Comparison of ENCODE assay signal across 15 mouse cellular contexts in genomic region chr2:156998263-156998662, GRCm38 (mm10). TPM values are rescaled to one million over a fixed set of nuclear protein-coding genes. Genes with fewer than 3 reads are reported as not detected.
DNase-seq lines count a peak whose midpoint lies in the region; ATAC-seq and TF ChIP-seq lines count a peak whose summit lies in the region.
"Had no signal": no experiment of that assay in that cellular context is flagged by ENCODE, and none has a peak within 500 bp of the region (broad histone marks: within the 10 kb centered on the region; RNA-seq: fewer than 3 reads in every experiment).

No protein-coding gene starts in this region.

- TF ChIP-seq CTCF in hindbrain, postnatal 0 days (IDR thresholded peaks at IDR 0.05; ENCODE audit: low read depth) = no peak

- no peak overlapping the region for H3K9ac ChIP-seq in hindbrain, postnatal 0 days (replicated peaks; ENCODE audit: low read length)
- no peak overlapping the region for H3K9ac ChIP-seq in hindbrain, embryonic 14.5 days
- H3K9ac ChIP-seq: embryonic facial prominence, embryonic 13.5 days; forebrain, embryonic 13.5 days; forebrain, postnatal 0 days; heart, embryonic 12.5 days had no signal

- H3K4me2 ChIP-seq in hindbrain, postnatal 0 days (ENCODE audit: low read depth, low read length) = no peak overlapping the region
- H3K4me2 ChIP-seq in hindbrain, embryonic 14.5 days (replicated peaks) = no peak overlapping the region
- H3K4me2 ChIP-seq: embryonic facial prominence, embryonic 13.5 days; forebrain, embryonic 13.5 days; heart, embryonic 12.5 days had no signal

- no peak overlapping the region for H3K4me3 ChIP-seq in hindbrain, postnatal 0 days (ENCODE audit: low read length)
- no peak overlapping the region for H3K4me3 ChIP-seq in hindbrain, embryonic 14.5 days (replicated peaks; ENCODE audit: low read length)
- H3K4me3 ChIP-seq: embryonic facial prominence, embryonic 13.5 days; forebrain, embryonic 13.5 days; heart, embryonic 12.5 days had no signal

- DNase-seq in cerebellum, adult 18-20 months = peak; percentile 62 to 71
- DNase-seq in cerebellum, adult 11 months = no peak
- DNase-seq in hindbrain, postnatal 0 days (ENCODE audit: low spot score) = peak; percentile 45
- no peak for DNase-seq in hindbrain, embryonic 14.5 days (ENCODE audit: low spot score)
- peak; percentile 58 to 65 for DNase-seq in cerebellum, postnatal 36 days
- DNase-seq in kidney, postnatal 25 days = no peak
- no peak for DNase-seq in left cerebral cortex, postnatal 14 days (ENCODE audit: low spot score in 2 of 2)
- DNase-seq: adrenal gland, postnatal 10 days; forebrain, postnatal 0 days; gastrocnemius, postnatal 14 days; kidney, adult 11 months had no signal

- H3K27me3 ChIP-seq in hindbrain, postnatal 0 days (ENCODE audit: insufficient read depth, low read length) = no peaks in the 10 kb centered on the region
- no peaks in the 10 kb centered on the region for H3K27me3 ChIP-seq in hindbrain, embryonic 14.5 days (ENCODE audit: control insufficient read depth, insufficient read depth, low read length)
- H3K27me3 ChIP-seq: embryonic facial prominence, embryonic 13.5 days; forebrain, embryonic 13.5 days; heart, embryonic 12.5 days had no signal

- 75% methylated on average over 5 of the region's 5 CpGs for WGBS in hindbrain, postnatal 0 days
- 87% methylated on average over 5 of the region's 5 CpGs for WGBS in hindbrain, embryonic 14.5 days

- H3K36me3 ChIP-seq in hindbrain, postnatal 0 days (ENCODE audit: insufficient read depth, low read length) = no peaks in the 10 kb centered on the region
- no peaks in the 10 kb centered on the region; the same call in none of the 2 replicates for H3K36me3 ChIP-seq in hindbrain, embryonic 14.5 days (replicated peaks; ENCODE audit: control insufficient read depth, insufficient read depth)

- H3K9me3 ChIP-seq in hindbrain, postnatal 0 days (ENCODE audit: low read length) = no peaks in the 10 kb centered on the region
- no peaks in the 10 kb centered on the region for H3K9me3 ChIP-seq in hindbrain, embryonic 14.5 days (ENCODE audit: control insufficient read depth, low read length)
- H3K9me3 ChIP-seq: embryonic facial prominence, embryonic 13.5 days; forebrain, embryonic 13.5 days; heart, embryonic 12.5 days had no signal

- H3K4me1 ChIP-seq in hindbrain, postnatal 0 days (ENCODE audit: insufficient read depth, low read length) = no peaks in the 10 kb centered on the region
- H3K4me1 ChIP-seq in hindbrain, embryonic 14.5 days (replicated peaks; ENCODE audit: control insufficient read depth, insufficient read depth, low read length) = no peaks in the 10 kb centered on the region
- H3K4me1 ChIP-seq: embryonic facial prominence, embryonic 13.5 days; forebrain, embryonic 13.5 days; heart, embryonic 12.5 days had no signal

- ATAC-seq in hindbrain, postnatal 0 days = no peak
- no peak for ATAC-seq in hindbrain, embryonic 14.5 days (ENCODE audit: low FRiP score)
- ATAC-seq: forebrain, embryonic 13.5 days; forebrain, postnatal 0 days; hindbrain, embryonic 16.5 days had no signal

- no peak overlapping the region for H3K27ac ChIP-seq in hindbrain, postnatal 0 days
- no peak overlapping the region for H3K27ac ChIP-seq in hindbrain, embryonic 14.5 days
- H3K27ac ChIP-seq: embryonic facial prominence, embryonic 13.5 days; forebrain, embryonic 13.5 days had no signal

- intact Hi-C loops in left cerebral cortex, postnatal 14 days (cut with DNase I) = no loop called here

RNA-seq across cellular contexts. Expression of gene Ndrg3, which starts 6.4 kb away (rescaled TPM):
- total RNA-seq in hindbrain, postnatal 0 days (2014; rRNA removed) = 177 and 183 TPM in 2 replicates
- 162 and 167 TPM in 2 replicates for polyA plus RNA-seq in hindbrain, postnatal 0 days (2015; fragmentation: Nextera tagmentation; extraction: Ambion mirVana)
- polyA plus RNA-seq in hindbrain, embryonic 14.5 days (2014; fragmentation: Nextera tagmentation; extraction: Ambion mirVana) = 133 and 147 TPM in 2 replicates
- 100 to 1,000 TPM; 569 to 619 TPM for total RNA-seq in left cerebral cortex, postnatal 14 days (2021)

RNA-seq across cellular contexts. Expression of gene Dsn1, which starts 8.7 kb away (rescaled TPM):
- 6.3 and 9.5 TPM in 2 replicates for total RNA-seq in hindbrain, postnatal 0 days (2014; rRNA removed)
- polyA plus RNA-seq in hindbrain, postnatal 0 days (2015; fragmentation: Nextera tagmentation; extraction: Ambion mirVana) = 11.9 and 12.7 TPM in 2 replicates
- 11.3 and 11.9 TPM in 2 replicates for polyA plus RNA-seq in hindbrain, embryonic 14.5 days (2014; fragmentation: Nextera tagmentation; extraction: Ambion mirVana)
- total RNA-seq in left cerebral cortex, postnatal 14 days (2021) = 1 to 10 TPM; 5.2 to 5.5 TPM

Comparison
In these comparisons a context has a peak if more than half of its experiments do, and no peak if none do; other contexts are left out.
1. DNase-seq: peak in cerebellum, adult 18-20 months (2 of 2), hindbrain, postnatal 0 days (single experiment) and cerebellum, postnatal 36 days (2 of 2); none in cerebellum, adult 11 months (single experiment), hindbrain, embryonic 14.5 days (single experiment), kidney, postnatal 25 days (0 of 2) and left cerebral cortex, postnatal 14 days (0 of 2).